Mouse (Mus musculus) layer of hippocampus, adult 18-20 months (tissue): ENCODE results near the gene Thrsp. TPM values are rescaled to one million over a fixed set of nuclear protein-coding genes. Genes with fewer than 3 reads are reported as not detected.

Experiments
- DNase-seq, 2 experiments: peaks; one replicate each; pipeline ENCODE4 v3.0.0; 2022; ENCODE audit warnings: low spot score in 2 of 2
- total RNA-seq, 2 experiments: library from RNA; stranded (reverse); gene quantifications; 2 replicates each; pipeline ENCODE4 v1.2.3; 2021

Thrsp gene
- total RNA-seq, 2 experiments from 2014 or later: 41.0 to 47.8 TPM

DNA sequence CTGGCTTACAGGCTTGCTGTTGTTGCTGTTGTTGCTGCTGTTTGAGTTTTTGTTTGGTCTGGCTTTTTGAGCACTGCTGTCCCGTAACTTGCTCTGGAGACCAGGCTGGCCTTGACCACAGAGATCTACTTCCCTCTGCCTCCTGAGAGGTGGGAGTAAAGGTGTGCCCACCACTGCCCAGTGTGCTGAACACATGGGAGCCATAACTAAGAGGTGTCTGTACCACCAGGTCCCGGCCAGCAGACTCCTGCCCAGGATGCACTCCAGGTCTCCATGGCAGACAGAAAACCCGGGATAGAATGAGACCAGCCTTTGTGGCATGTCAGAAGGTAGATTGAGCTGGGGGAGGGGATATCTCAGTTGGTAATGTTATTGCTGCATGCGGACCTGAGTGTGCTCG, 1.6 kb upstream of the Thrsp start:
- DNase-seq: no peak

DNA sequence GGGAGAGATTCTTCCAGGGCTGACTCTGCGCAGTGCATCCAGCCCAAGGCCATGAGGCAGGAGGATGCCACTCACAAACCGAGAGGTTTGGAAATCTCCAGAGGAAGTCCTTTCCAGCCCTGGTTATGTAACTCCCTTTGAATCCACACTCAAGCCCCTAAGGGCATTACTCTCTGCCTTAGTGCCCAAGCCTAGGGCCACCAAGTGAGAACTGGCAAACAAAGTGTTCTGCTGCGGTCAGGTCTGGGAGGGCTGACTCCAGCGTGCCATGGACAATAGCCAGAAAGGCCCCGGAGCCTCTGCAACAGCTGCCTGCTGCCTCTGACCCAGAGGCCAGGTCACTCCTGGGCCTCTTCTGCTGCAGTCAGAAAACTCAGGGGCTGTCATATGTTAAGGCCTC, 1.2 kb upstream of the Thrsp start:
- no peak for DNase-seq

GRCm38 (mm10) chr7:97416473-97416872, 1.1 kb downstream of the Thrsp start:
- DNase-seq: no peak

DNA sequence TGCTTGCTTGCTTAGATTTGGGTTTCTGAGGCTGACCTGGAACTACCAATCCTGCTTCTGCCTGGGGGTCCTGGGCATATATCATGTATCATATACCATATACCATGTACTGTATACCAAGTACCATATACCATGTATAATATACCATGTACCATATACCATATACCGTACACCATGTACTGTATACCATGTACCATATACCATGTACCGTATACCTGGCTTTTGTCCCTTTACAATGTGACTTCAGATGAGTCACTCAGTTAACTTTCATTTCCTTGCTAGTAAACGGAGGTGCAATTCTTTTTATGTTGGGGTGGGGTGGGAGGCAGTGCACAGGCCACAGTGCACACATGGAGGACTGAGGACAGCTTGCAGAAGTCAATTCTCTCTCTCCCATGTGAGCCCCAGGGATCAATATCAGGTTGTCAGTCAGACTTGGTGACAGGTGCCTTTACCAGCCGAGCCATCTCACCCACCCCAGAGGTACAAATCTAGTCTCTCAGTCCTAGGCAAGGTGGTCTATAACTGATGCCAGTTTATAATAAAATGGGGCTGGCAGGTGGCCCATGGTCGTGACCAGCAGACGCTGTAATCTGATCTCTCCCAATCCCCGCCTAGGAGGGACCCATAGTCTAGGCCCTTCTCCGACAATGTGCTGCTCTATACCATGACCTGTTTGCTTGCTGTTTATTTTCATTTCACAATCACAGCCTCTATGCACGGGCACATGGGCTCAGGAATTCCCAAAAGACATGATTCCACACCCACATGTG, 2.4 kb downstream of the Thrsp start:
- no peak for DNase-seq

DNA sequence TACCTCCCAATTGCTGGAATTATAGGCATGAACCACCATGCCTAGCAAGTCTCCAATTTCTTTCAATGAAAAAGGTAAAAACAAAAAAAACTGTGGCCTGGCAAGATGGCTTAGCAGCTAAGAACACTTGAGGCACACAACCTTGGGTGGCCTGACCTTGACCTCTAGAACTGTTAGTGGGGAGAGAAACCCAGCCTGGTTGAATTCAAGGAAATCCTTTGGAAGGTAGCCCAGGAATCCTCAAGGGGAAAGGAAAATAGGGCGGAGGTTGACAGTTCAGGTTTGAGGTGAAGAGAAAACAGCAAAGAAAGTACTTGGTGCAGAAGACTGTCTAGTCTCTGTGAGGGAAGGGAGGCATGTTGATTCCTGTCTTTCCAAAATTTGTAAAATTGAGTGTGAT, 3.1 kb downstream of the Thrsp start:
- DNase-seq: no peak

DNA sequence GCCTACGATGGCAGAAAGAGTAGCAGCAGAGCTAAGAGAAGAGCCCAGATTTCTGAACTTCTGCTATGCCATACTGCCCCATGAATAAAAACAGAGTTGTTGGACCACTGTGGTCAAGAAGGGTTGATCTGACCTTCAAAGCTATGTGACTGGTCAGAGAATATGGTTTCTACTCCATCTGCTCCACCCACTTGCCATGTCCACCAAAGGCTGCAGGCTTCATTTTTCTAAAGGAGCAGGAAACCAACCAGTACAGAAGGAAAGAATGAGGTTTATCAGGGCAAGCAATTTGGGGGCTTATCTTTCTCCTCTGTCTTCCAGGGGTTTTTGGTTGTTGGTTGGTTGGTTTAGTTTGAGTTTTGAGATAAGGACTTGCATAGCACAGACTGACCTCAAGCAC, 3.5 kb downstream of the Thrsp start:
- DNase-seq: no peak

GRCm38 (mm10) chr7:97411575-97411974, 6.0 kb downstream of the Thrsp start:
- DNase-seq: no peak

GRCm38 (mm10) chr7:97411106-97411505, 6.4 kb downstream of the Thrsp start:
- no peak for DNase-seq

DNA sequence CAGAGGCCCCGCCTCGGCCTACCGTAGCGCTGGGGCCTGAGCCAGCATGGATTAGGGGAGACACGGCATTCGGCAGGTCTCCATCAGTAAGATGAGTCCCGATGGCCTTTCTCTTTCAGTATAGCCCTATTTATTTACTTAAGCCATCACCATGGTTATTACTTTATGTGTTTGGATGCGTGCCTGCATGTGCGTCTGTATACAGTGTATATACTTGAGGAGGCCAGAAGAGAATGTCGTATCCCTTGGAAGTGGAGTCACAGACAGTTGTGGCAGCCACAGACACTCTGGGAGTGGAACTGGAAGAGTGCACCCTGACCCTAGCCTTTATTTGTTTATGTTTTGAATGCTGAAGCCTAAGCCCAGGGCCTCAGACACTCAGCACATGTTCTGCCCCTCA, 10.4 kb downstream of the Thrsp start:
- DNase-seq: no peak

DNA sequence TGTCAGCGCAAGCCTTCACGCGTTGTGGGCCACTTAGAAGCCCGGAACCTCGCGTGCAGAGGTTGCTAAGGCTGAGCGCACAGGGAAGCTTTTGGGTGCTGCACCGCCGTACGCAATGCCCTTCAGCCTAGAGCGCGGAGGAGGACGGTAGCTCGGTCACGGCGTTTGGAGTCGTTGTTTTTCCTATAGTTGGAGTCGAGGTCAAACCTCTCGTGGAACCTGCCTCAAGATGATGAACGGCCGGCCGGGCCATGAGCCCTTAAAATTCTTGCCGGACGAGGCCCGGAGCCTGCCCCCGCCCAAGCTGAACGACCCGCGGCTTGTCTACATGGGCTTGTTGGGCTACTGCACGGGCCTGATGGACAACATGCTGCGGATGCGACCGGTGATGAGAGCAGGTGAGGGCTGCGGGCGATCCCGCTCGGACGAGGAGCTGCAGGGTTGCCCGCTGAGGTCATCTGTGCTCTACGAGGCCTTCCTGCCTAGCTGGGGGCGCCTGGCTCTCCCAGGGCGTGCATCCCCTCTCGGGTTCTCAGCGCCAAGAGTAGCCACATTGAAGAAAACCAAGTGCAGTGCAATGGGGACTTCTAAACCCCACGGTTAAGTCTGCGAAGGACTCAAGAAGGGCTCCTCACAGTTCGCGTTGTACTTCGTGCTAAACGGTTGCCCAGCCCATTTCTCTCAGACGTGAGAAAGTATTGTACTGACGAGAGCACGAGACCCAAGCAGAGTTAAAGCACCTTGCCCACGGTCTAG, 17.4 kb downstream of the Thrsp start, which contains the start of gene Ndufc2:
Gene Ndufc2, plus strand, starts transcription at position 44 of the 756 bp plus-strand sequence.
- DNase-seq: peak; percentile 32 to 81

GRCm38 (mm10) chr7:97398943-97399342, 18.6 kb downstream of the Thrsp start:
- peak in 1 of 2 experiments; percentile 46 for DNase-seq

DNA sequence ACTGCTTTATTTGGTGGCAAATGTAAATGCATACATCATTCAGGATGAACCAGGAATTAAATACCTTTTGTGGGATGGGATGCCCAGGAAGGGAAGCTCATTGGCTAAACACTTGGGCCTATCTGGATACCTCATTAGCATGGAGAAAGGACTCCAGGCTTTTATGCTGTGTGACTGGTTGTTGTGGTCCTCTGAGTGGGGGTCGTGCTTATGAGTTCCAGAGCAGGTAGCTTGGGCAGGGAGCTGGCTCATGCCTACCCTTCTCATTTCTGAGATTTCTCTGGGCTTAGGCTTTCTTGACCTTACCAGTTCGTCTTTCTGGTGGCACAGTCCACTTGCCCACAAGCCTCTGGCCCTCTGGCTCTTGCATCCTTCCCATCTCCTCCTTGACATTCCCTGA, 23.2 kb downstream of the Thrsp start:
- no peak for DNase-seq

DNA sequence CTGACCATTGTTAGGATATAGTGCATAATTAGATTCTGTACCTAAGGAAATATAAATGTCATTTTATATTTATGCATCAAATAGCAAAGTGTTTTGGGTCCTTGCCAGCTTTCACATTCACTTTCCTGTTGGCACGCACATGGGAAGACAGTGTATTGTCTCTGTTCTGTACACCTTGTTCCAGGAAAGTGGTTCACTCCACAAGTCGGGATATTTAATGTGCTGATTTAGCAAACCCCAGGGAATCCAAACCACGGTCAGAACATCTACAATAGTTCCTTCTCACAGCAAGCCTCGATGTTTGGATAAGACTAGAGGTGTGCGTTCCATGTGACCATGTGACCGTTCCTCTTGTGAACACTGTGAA, 25.5 kb downstream of the Thrsp start:
- no peak for DNase-seq

- DNase-seq: peak in 1 of 2 experiments; percentile 44
These were observed 26.0 kb downstream of the Thrsp start for GRCm38 (mm10) chr7:97391293-97392078.

GRCm38 (mm10) chr7:97388541-97388940, 29.0 kb downstream of the Thrsp start:
- no peak for DNase-seq

DNA sequence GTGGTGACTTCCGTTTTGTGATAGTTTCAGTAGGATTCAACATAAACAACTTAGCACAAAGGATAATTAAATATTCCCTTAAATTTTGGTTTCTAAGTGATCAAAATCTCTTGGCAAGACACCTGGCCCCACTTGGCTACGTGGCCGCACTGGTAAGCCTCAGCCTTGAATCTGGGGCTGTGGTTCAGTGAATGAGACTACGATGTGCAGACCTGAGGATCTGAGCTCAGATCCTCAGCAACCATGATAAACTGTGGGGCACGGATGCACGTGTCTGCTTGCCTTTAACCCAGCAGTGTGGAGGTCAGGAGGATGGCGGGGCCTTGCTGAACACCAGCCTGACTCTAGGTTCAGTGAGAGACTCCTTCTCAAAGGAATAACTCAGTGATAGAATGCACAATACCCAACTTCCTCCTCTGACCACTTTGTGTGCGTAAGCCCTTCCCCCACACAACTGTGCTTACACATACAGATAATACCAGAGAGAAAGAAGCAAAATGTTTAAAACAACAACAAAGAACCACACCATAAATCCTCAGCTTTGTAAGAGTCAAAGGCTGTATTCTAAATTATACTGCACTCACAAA, 29.9 kb downstream of the Thrsp start:
- DNase-seq: no peak

- DNase-seq: peak; percentile 88 to 94
These were observed 30.6 kb downstream of the Thrsp start for GRCm38 (mm10) chr7:97386806-97387370.

GRCm38 (mm10) chr7:97386106-97386805, 31.3 kb downstream of the Thrsp start:
- DNase-seq: peak; percentile 42 to 65

DNA sequence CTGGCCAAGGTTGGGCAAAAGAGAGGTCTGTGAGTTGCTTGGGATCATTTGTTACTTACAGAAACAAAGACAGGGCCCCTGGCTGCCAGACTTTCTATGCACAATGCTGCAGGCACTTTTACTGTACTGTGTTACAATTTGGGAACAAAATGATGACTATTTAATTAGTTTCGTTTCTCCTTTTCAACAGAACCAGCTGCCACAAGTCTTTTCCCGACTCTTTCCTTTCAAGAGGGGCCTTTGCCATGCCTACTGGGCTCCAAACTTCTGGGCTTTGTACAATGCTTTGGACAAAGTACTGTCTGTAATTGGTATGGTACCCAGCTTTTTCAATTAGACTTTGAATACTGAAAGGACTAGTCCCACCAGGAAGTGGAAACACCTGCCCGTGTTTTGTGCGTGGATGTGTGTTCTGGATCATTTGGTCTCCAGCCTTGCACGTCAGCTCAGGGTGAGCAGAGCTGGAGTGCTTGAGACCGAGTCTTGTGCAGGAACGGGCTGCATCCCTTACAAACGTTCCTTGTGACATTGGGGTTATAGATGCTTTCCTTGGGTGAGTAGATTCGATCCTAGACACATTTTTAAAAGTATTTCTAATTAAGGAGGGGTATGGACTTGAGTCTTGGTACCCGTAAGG, 33.9 kb downstream of the Thrsp start:
- no peak for DNase-seq

GRCm38 (mm10) chr7:97382661-97383060, 34.9 kb downstream of the Thrsp start:
- no peak for DNase-seq
